Mouse (Mus musculus): Measurements from ENCODE around the gene Aph1b.

- TF ChIP-seq CTCF (conservative IDR thresholded peaks at IDR 0.05 in 1 of 2, IDR thresholded peaks at IDR 0.05 in 1 of 2; ENCODE audit: low read depth in 2 of 2, low read length in 2 of 2) (no peak), POLR2A (IDR thresholded peaks at IDR 0.05; ENCODE audit: low read depth, low read length) (no peak), RAD21 (IDR thresholded peaks at IDR 0.05; ENCODE audit: low read depth, low read length) (no peak)
Observed at GRCm38 (mm10) chr9:66796739-66797138, 1.4 kb upstream of the Aph1b start, which contains the start of gene Gm10647.

All from CH12.LX (cell line).